Mouse (Mus musculus) thymus, postnatal 10 days (tissue): ENCODE data around the gene Taf10.

Source experiments
- DNase-seq, 2 experiments: peaks; one replicate each; pipeline ENCODE4 v3.0.0; 2021; ENCODE audit warnings: low spot score in 2 of 2

The Taf10 gene

GRCm38 (mm10) chr7:105743926-105744590 lies at the start of gene Taf10:
TSS of gene Taf10 (minus strand) at chr7:105744361.
- DNase-seq = peak; percentile 87 to 89

DNA sequence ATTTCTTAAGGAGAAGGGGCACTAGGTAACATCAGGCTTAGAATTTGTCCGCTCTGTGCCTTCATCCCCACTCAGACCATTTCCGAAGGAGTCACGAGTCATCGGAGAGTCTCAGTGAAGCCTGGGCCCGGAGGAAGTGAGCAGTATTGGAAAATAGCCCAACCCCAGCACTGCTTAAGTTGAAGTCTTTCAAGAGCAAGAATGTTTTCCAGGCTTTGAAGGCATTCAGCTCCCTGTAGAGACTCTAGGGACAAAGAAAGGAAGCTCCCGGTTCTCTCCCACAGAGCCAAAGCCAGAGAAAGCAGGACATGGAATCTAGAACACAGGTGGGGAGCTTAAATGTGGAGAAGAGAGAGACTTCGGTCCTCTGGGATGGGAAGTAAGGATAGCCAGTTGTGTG lies 49.5 kb upstream of the Taf10 start:
- no peak for DNase-seq

GRCm38 (mm10) chr7:105791147-105791546 lies 47.0 kb upstream of the Taf10 start:
- no peak for DNase-seq

GRCm38 (mm10) chr7:105787285-105788140 lies 43.4 kb upstream of the Taf10 start, which contains the start of gene Dchs1:
TSS of gene Dchs1 (minus strand) at chr7:105787654.
- no peak for DNase-seq

- no peak for DNase-seq
These were observed 42.5 kb upstream of the Taf10 start for GRCm38 (mm10) chr7:105786506-105787284.

DNA sequence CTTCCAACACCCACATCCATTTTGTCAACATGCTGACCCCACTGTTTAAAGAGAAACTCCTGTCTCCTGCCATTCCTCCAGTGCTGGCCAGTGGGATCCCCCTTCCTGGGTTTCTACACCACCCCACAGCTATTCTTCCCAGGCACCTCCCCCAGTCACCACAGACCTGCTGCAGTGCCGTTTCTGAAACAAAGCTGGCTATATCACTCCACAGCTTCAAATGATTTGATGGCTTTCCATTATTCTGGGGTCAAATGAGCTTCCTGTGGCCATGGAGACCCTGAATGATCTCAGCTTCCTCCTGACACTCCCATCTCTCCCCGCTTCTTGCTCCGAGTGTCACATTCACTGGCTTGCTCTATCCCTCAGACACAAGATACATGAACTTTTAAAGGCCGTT lies 40.4 kb upstream of the Taf10 start:
- DNase-seq = no peak

- DNase-seq = no peak
These were observed 39.7 kb upstream of the Taf10 start for GRCm38 (mm10) chr7:105783861-105784260.

DNA sequence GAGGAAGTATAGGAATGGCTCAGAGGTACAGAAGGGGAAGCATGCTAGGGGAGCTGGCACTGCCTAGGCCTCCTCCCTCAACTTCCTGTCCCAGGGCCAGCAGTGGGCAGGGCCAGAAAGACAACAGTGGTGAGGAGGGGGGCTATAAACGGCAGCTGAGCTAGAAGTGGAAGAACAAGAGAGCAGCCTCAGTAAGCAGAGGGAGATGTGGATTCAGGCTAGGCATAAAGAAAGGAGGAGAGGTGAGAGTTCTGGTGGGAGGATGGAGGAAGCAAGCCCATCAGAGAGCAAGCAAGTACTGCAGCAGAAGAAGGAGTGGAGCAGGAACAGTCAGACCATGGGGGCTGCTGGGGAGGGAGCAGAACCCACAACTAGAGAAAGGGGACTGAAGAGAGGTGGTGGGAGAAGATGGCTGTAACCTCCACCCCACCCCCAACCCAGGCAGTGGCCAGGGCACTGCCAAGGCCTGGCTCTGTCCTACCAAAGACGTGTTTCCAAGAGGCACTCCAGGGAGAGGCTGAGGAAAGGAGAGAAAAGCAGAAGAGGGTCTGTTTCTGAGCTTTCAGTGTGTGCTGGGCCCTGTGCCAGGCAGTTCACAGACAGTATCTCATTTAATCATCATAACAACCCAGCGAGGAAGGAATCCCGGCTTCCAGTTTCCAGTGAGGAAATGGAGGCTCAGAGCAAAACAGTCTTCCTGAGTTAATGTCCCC lies 34.5 kb upstream of the Taf10 start:
- DNase-seq = peak; percentile 44 to 51

DNA sequence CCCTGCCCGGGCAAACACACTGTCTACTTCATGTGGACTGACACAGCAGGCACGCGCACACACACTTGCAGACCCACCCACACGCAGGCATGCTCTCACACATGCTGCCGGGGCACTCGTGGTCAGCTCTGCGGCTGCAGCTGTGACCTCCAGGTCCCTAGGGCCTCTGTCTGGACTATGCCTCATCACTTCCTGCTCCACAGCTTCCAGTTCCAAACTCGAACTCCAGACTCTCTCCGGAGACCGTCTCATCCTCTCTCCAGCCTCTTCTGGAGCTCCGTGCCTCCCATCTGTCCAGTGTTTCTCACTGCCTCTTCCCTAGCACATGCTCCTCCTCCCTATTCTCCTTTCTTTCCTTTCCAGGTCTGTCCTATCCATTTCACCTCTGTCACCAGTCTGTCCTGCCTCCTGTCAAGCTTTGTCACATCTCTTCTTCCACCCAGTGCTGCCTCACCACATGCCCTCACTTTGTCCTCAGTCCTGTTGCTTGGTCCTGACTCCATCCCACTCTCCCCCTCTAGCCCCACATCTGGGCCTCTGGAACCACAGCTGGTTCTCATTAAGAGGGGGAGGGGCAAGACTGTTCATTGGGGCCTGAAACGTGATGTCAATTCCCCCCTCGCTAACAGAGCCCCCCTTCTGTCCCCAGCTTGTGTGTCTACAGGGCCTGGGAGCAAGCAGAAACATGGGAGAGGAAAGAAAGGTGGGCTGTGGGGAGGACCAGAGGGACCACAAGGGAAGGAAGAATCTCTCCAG lies 33.8 kb upstream of the Taf10 start:
- DNase-seq = no peak

DNA sequence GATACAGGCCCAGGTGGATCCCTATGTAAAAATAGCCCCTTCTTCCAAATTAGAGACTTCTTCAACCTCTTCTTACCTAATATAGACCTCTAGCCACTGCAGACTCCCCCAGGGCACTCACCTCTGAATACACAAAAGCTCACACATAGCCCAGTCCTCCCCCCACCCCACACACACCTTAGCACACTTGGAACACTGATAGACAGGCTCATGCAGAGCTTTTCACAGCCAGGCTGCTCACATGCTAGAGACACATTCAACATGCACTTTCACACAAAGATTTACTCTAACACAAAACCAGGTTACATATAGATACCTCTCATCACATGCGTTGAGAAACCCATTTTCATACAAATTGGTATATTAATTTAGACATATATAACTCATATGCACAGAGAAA lies 33.2 kb upstream of the Taf10 start:
- no peak for DNase-seq

DNA sequence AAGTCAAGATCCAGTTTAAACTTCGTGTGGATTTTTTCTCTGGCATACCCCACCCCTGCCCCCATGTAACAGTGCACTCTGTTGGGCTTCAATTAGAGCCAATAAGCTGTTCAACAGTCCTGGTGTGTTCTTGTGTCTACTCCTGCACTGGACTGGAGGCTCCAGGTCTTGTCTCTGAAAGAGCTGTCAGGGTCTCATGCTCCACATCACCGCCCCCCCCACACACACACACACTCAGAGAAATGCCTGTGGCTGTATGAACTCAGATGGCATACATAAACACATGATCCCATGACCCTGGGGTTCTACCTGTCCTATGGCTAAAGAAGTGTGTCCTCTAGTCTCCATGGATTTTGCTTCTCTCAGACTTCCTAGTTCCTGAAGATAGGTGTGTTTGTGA lies 31.9 kb upstream of the Taf10 start:
- DNase-seq = no peak

DNA sequence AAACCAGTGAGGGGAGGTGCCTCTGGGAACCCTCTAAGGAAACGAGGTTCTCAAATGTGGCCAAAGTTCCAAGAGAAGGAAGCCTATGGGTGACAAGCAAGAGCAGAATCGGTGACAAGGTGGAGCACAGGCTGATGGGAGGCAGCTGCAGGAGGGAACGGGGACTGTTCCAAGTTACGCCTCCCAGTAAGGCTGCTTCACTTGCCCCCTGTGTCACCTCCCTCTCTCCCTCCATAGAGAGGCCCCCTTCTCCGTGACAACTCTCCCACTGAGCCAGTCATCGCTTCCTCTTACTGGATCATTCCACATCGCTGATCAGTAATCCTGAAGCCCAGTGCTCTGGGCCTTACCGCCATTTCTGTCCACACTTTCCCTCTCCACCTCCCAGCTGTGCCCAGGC lies 30.5 kb upstream of the Taf10 start:
- DNase-seq = no peak

DNA sequence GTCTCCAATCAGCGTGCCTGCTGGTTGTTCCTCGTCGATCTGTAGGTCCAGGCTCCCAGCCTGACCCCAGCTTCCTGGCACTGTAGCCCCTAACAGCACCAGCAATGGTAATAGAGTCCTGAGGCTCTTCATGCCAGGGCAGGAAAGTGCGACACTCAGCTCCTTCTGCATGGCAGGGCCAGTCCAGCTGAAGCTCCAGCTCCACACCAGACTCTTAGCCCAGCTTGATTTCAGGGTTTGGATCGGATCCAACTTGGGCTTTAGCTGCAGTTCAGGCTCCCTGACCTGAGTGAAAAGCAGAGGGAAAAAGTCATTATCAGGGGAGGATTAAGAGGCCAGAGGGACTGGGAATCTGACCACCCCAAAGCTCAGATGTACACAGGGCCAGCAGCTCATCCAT lies 28.9 kb upstream of the Taf10 start:
- DNase-seq = no peak

GRCm38 (mm10) chr7:105772331-105772730 lies 28.2 kb upstream of the Taf10 start:
- DNase-seq = no peak

DNA sequence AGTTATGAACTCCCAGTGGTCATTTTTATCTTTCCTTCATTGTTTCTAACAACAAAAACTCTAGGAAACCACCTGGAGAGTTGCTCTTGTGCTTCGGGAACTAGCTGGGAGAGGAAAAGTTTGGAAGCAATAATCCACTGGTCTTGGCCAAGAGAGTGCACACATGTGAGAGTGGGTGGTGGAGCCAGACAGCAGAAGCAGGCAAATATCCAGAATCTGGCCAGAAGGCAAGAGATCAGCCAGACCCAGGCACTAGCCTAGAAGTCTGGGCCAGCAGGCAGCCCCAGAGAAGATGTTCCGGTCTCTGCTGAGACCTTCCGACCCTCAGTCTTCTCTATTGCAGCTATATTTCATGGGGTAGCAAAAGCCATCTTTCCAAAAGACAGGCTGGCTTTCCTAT lies 25.8 kb upstream of the Taf10 start:
- no peak for DNase-seq

DNA sequence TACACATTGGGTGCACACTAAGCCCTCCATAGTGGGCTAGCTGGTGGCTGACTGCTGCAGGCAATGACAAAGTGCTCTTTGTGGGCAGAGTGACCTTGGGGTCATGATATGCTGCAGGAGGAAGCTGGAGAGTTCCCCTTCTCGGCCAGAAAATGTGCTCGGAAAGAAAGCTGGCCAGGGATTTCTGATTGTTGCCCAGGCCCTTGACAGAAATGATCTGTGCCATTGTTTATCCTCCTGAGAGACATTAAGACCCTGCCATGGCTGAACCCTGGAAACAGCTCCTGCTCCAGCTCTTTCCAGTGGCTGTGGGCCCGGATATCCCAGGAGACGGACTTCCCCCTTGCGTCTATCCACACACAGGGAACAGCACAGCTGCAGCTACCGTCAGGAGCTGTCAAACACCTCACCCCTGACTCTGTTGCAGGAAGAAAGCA lies 23.6 kb upstream of the Taf10 start:
- no peak for DNase-seq

DNA sequence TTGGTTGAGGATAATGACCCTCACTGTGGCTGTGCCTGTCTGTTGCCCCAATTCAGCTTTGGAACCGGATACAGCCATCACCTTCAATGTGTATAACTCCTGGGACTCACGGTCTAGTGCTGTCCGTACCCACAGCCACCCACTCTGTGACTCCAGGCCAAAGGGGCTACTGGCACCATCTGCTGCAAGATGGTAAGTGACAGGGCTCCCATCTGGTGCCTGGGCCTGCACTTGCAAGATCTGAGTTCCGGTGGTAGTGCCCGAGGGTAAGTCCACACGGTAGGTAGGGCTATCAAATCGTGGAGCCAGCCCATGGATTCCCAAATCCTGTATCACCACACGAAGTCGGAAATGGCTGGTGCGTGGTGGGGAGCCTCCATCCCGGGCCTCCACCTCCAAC lies 20.2 kb upstream of the Taf10 start:
- no peak for DNase-seq

GRCm38 (mm10) chr7:105762517-105763270 lies 18.5 kb upstream of the Taf10 start:
- DNase-seq = no peak

- DNase-seq = no peak
These were observed 17.8 kb upstream of the Taf10 start for GRCm38 (mm10) chr7:105761813-105762484.

DNA sequence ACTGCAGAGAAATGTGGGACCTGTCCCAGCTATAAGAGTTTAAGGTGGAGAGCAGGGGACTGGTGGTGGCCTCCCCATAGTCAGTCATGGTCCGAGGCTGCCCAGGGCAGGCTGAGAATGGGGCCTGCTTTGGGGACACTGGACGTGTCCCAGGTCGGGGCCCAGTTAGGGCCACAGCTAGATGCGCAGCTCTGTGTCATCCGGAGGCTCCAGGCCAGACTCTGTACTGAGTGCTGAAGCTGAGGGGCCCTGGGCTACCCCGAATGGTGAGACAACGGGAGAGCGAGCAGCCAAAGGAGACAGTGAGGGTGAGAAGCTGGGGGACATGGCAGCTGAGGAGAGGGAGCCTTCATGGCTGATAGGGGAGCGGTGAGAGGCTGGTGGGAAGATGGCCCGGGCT lies 9.1 kb upstream of the Taf10 start:
- DNase-seq = no peak
